Mouse (Mus musculus): ENCODE results near the gene Olfr90. TPM values are rescaled to one million over a fixed set of nuclear protein-coding genes. Genes with fewer than 3 reads are reported as not detected.

Olfr90 gene
- polyA plus RNA-seq, 1 experiment from 2014 or later, result not detected

GRCm38 (mm10) chr17:37045611-37046311 is 42.5 kb downstream of the Olfr90 start, which contains the start of gene Gabbr1:
Gene Gabbr1, plus strand, starts transcription at chr17:37045966.
- H3K27me3 ChIP-seq, result peaks cover 71% of the 10 kb centered on the region
- no peaks in the 10 kb centered on the region for H3K36me3 ChIP-seq
- peaks cover 15% of the 10 kb centered on the region for H3K4me1 ChIP-seq (replicated peaks)
- 2% methylated on average over 40 of the region's 55 CpGs for WGBS (ENCODE audit: insufficient replicate concordance)
- H3K4me2 ChIP-seq, result peak within 1 kb of the TSS; percentile 76
- H3K9ac ChIP-seq, result peak within 1 kb of the TSS; percentile 56
- peak within 1 kb of the TSS; percentile 61 for H3K4me3 ChIP-seq (replicated peaks)
- no peak within 1 kb of the TSS for H3K27ac ChIP-seq
- ATAC-seq (ENCODE audit: low read depth) (peak; percentile 73), DNase-seq (peak; percentile 11)
- no peaks in the 10 kb centered on the region for H3K9me3 ChIP-seq (replicated peaks)

GRCm38 (mm10) chr17:37044651-37045244 is 43.6 kb downstream of the Olfr90 start:
- H3K27ac ChIP-seq, result no peak overlapping the region
- no peak overlapping the region for H3K9ac ChIP-seq
- 44% methylated on average over 7 of the region's 7 CpGs for WGBS (ENCODE audit: insufficient replicate concordance)
- peak overlapping the region; percentile 76; the same call in 1 of the 2 replicates for H3K4me2 ChIP-seq
- H3K36me3 ChIP-seq, result no peaks in the 10 kb centered on the region
- H3K4me3 ChIP-seq (replicated peaks), result no peak overlapping the region; the same call in 1 of the 2 replicates
- peaks cover 61% of the 10 kb centered on the region for H3K27me3 ChIP-seq
- no peak for DNase-seq
- no peak for ATAC-seq (ENCODE audit: low read depth)
- H3K9me3 ChIP-seq (replicated peaks), result no peaks in the 10 kb centered on the region
- H3K4me1 ChIP-seq (replicated peaks), result peaks cover 11% of the 10 kb centered on the region

GRCm38 (mm10) chr17:37039127-37039894 is 49.0 kb downstream of the Olfr90 start:
- peaks cover 7% of the 10 kb centered on the region for H3K27me3 ChIP-seq
- no peaks in the 10 kb centered on the region for H3K9me3 ChIP-seq (replicated peaks)
- no peak overlapping the region for H3K9ac ChIP-seq
- H3K4me1 ChIP-seq (replicated peaks), result no peaks in the 10 kb centered on the region
- no peak for ATAC-seq (ENCODE audit: low read depth)
- H3K27ac ChIP-seq, result no peak overlapping the region
- no peak for DNase-seq
- WGBS (ENCODE audit: insufficient replicate concordance), result 55% methylated on average over 2 of the region's 2 CpGs
- H3K36me3 ChIP-seq, result no peaks in the 10 kb centered on the region
- no peak overlapping the region for H3K4me3 ChIP-seq (replicated peaks)
- no peak overlapping the region for H3K4me2 ChIP-seq

Other genes starting within 250 kb of the Olfr90 start
- 0.22 and 0.34 TPM in 2 replicates for gene Trim15, start 221.3 kb downstream of the Olfr90 start, polyA plus RNA-seq (2015; fragmentation: Nextera tagmentation; extraction: Ambion mirVana)
- gene Trim10, start 218.9 kb downstream of the Olfr90 start, polyA plus RNA-seq (2015; fragmentation: Nextera tagmentation; extraction: Ambion mirVana), result 286 and 323 TPM in 2 replicates
- gene Trim40, start 198.4 kb downstream of the Olfr90 start, polyA plus RNA-seq (2015; fragmentation: Nextera tagmentation; extraction: Ambion mirVana), result 0.17 TPM in 1 of 2 replicates, not detected in the other
- gene Trim31, start 190.4 kb downstream of the Olfr90 start, polyA plus RNA-seq (2015; fragmentation: Nextera tagmentation; extraction: Ambion mirVana), result 0.09 TPM in 1 of 2 replicates, not detected in the other
- gene Rnf39, start 145.6 kb downstream of the Olfr90 start, polyA plus RNA-seq (2015; fragmentation: Nextera tagmentation; extraction: Ambion mirVana), result not detected in 2 replicates
- gene Ppp1r11, start 136.8 kb downstream of the Olfr90 start, polyA plus RNA-seq (2015; fragmentation: Nextera tagmentation; extraction: Ambion mirVana), result 38.7 and 40.1 TPM in 2 replicates
- gene Znrd1, start 129.9 kb downstream of the Olfr90 start, polyA plus RNA-seq (2015; fragmentation: Nextera tagmentation; extraction: Ambion mirVana), result 31.7 and 31.8 TPM in 2 replicates
- 3.5 and 4.8 TPM in 2 replicates for gene Znrd1as, start 129.9 kb downstream of the Olfr90 start, polyA plus RNA-seq (2015; fragmentation: Nextera tagmentation; extraction: Ambion mirVana)
- not detected in 2 replicates for gene 2410137M14Rik, start 107.3 kb downstream of the Olfr90 start, polyA plus RNA-seq (2015; fragmentation: Nextera tagmentation; extraction: Ambion mirVana)
- not detected in 2 replicates for gene H2-M5, start 99.0 kb downstream of the Olfr90 start, polyA plus RNA-seq (2015; fragmentation: Nextera tagmentation; extraction: Ambion mirVana)
- 4.6 TPM in 2 replicates for gene Zfp57, start 87.3 kb downstream of the Olfr90 start, polyA plus RNA-seq (2015; fragmentation: Nextera tagmentation; extraction: Ambion mirVana)
- not detected in 2 replicates for gene Mog, start 65.1 kb downstream of the Olfr90 start, polyA plus RNA-seq (2015; fragmentation: Nextera tagmentation; extraction: Ambion mirVana)
- gene Gabbr1, start 42.5 kb downstream of the Olfr90 start, polyA plus RNA-seq (2015; fragmentation: Nextera tagmentation; extraction: Ambion mirVana), result 0.43 and 0.51 TPM in 2 replicates
- gene Olfr91, start 9.8 kb upstream of the Olfr90 start, polyA plus RNA-seq (2015; fragmentation: Nextera tagmentation; extraction: Ambion mirVana), result not detected in 2 replicates
- gene Olfr92, start 31.6 kb upstream of the Olfr90 start, polyA plus RNA-seq (2015; fragmentation: Nextera tagmentation; extraction: Ambion mirVana), result not detected in 2 replicates
- not detected in 2 replicates for gene Olfr93, start 73.0 kb upstream of the Olfr90 start, polyA plus RNA-seq (2015; fragmentation: Nextera tagmentation; extraction: Ambion mirVana)
- not detected in 2 replicates for gene Ubd, start 105.4 kb upstream of the Olfr90 start, polyA plus RNA-seq (2015; fragmentation: Nextera tagmentation; extraction: Ambion mirVana)
- not detected in 2 replicates for gene Olfr94, start 112.5 kb upstream of the Olfr90 start, polyA plus RNA-seq (2015; fragmentation: Nextera tagmentation; extraction: Ambion mirVana)
- gene Olfr95, start 124.6 kb upstream of the Olfr90 start, polyA plus RNA-seq (2015; fragmentation: Nextera tagmentation; extraction: Ambion mirVana), result not detected in 2 replicates
- not detected in 2 replicates for gene Olfr96, start 131.6 kb upstream of the Olfr90 start, polyA plus RNA-seq (2015; fragmentation: Nextera tagmentation; extraction: Ambion mirVana)
- not detected in 2 replicates for gene Olfr97, start 148.8 kb upstream of the Olfr90 start, polyA plus RNA-seq (2015; fragmentation: Nextera tagmentation; extraction: Ambion mirVana)
- gene Olfr98, start 175.2 kb upstream of the Olfr90 start, polyA plus RNA-seq (2015; fragmentation: Nextera tagmentation; extraction: Ambion mirVana), result not detected in 2 replicates
- gene H2-M3, start 181.7 kb upstream of the Olfr90 start, polyA plus RNA-seq (2015; fragmentation: Nextera tagmentation; extraction: Ambion mirVana), result 1.3 and 1.5 TPM in 2 replicates
- not detected in 2 replicates for gene Olfr99, start 195.0 kb upstream of the Olfr90 start, polyA plus RNA-seq (2015; fragmentation: Nextera tagmentation; extraction: Ambion mirVana)
- not detected in 2 replicates for gene Olfr101, start 215.8 kb upstream of the Olfr90 start, polyA plus RNA-seq (2015; fragmentation: Nextera tagmentation; extraction: Ambion mirVana)
- gene Olfr102, start 228.6 kb upstream of the Olfr90 start, polyA plus RNA-seq (2015; fragmentation: Nextera tagmentation; extraction: Ambion mirVana), result not detected in 2 replicates